Mouse (Mus musculus) testis, adult 2 months (tissue): ENCODE results near the gene Ptprf.

Experiments
- CTCF ChIP-seq: fragments of 200-500 bp; IDR thresholded peaks from 2 replicates; pipeline ENCODE4 v1.5.1; 2012; ENCODE audit warnings: low read depth, mild to moderate bottlenecking, inconsistent platforms, low read length, moderate library complexity; ENCODE audit not compliant: control insufficient read depth, insufficient read depth, insufficient replicate concordance
- POLR2A ChIP-seq: fragments of 200-500 bp; IDR thresholded peaks from 2 replicates; pipeline ENCODE4 v1.6.1; 2012; ENCODE audit warnings: low read depth, mild to moderate bottlenecking, inconsistent platforms, low read length, moderate library complexity; ENCODE audit not compliant: control insufficient read depth

GRCm38 (mm10) chr4:118295651-118296561 is 4.7 kb upstream of the Ptprf start:
- no peak for TF ChIP-seq POLR2A
- no peak for TF ChIP-seq CTCF
